Mouse (Mus musculus) monocyte, adult 2 months (primary cell): Measurements from ENCODE around the gene Rad54l2.

Experiments used
- DNase-seq, 2 experiments: peaks; one replicate each; pipeline ENCODE4 v3.0.0; 2022; ENCODE audit warnings: low spot score in 2 of 2, low read depth in 1 of 2

The Rad54l2 gene

DNA sequence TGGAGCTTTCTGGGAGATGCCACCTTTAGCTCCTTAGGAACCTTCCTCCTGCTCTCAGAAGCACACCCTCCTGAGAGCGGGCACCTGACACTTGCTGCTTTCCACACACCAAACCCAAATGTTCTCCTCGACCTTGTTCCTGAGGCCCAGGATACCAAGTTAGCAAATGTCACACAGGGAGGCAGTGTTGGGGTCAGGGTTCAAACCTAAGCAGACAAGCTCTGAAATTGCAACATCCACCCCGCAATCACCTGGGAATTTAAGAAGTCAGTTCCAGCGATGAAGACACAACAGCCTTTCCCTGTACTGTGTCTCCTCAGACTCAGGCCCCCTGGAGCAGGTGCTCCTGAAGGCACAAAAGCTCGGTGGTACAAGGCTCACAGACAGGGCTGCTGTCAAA is 111.3 kb downstream of the Rad54l2 start:
- no peak for DNase-seq

DNA sequence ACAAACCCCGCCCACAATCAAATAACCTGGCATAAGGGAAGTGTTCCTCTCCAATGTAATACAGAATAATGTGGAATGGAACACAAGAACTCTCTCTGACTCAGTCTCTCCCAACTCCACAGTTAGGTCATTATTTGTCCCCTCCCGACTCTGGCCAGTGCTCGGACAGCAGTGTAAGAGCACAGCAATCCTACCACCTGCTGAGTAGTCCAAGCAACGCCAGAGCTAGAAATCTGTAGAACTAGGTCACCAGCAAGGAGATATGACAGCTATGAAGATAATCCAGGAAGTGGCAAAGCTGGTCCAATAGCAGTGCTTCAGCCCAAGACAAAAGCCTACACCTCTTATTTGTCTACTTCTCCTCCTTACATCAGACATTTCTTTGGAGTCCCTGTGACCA is 112.4 kb downstream of the Rad54l2 start:
- no peak for DNase-seq

DNA sequence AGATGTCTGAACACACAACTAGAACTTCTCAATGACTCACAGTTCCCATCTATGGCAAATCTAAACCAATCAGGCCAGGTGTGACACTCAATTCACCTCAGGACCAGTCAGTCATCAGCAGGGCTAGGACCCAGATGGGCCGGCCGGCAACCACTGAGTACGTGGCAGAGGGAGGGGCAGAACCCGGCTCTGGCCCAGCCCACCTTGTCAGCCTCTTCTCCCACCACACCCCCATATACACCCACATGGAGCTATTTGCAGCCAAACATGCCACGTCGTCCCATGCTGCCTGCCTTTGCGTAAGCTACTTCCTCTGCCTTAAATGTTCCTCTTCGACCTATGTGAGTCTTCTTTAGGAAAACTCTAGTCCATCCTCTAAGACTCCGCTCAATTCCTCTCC is 113.0 kb downstream of the Rad54l2 start:
- no peak for DNase-seq

DNA sequence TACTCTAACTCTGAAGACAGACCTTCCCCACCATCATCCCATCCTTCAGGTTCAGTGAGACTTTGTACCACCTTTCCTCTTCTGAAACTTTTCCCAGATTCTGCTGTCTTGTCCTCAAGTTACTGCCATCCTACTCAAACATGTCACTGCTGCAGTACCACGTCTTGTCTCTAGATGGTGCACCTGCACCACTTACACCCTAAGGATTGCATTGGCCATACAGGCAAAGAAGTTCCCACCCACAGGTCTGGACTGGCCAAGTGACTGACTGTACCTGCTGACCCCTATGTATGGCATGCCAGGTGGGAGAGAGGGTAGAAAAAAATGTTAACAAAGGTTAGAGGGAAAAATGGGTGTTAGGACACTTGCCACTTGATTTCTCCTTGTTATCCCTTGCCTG is 113.5 kb downstream of the Rad54l2 start:
- peak in 1 of 2 experiments; percentile 59 for DNase-seq

DNA sequence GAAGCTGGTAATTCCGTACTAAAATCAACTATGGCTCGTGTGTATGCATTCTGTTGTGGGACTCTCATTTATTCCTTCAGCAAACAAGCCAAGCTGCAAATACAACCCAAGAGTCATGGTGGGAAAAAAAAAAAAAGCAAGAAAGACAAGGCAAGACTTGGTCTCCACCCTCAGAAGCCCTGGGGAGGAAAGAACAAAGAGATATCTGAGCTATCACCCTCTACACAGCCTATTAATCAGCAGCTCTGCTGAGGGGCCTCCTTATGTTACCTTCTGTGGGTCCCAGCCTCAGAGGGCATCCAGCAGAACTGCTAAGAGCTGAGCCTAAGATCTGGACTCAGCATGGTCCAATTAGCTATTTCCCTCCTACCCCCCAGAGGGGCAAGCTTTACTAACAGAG is 115.1 kb downstream of the Rad54l2 start:
- no peak for DNase-seq

DNA sequence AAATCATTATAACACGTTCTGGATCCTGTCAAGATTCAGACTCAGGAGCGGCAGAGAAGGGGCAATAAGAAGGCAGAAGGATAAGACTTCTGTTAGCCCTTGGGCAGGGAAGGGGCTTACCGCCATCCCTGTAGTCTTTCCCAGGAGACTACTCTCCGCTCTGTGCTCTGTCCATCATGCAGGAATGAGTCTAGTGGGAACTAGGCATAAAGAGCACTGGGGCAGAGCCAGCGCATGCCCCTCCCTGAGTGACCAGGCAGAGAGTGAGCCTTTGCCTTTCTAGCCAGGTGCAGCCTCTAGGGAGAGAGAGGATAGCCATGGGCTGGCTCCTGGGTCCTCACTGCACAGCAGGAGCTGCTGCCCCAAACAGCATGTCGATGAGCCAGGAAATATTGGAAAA is 124.1 kb downstream of the Rad54l2 start:
- DNase-seq: no peak

DNA sequence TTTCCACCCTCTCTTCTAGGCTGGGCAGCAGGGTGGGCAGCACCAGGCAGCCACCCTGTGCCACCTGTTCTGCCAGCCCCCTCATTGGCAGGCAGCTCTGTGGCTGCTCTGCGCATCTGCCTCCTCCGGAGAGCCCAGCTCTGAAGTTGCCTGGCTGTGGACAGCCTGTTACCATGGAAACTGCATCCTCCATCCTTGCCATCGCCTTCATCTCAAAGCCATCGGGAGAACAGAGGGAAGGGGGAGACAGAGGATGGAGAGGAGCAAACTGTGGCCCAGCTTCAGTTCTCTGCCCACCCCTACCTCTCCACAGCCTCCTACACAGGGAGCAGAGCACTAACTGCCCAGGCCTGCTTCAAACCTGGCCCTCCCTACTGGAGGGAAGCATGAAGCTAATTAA is 124.6 kb downstream of the Rad54l2 start:
- no peak for DNase-seq

DNA sequence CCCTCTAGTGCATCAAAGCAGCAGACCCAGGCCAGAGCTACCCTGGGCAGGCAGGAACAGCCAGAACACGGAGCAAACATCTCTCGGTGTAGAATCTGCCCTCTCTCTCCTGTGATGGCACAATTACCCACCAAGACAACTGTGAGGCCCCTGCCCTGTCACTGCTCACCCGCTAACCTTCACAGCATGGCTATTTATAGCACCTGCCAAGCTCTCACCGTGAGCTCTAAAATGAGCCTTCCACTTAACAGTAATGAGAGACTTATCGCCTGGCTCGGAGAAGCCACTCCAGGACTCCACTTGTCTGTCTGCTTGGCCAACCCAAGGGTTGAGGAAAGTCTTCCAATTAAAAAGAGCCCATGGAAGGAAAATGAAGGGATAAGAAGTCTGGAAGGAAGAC is 125.8 kb downstream of the Rad54l2 start:
- DNase-seq: no peak

DNA sequence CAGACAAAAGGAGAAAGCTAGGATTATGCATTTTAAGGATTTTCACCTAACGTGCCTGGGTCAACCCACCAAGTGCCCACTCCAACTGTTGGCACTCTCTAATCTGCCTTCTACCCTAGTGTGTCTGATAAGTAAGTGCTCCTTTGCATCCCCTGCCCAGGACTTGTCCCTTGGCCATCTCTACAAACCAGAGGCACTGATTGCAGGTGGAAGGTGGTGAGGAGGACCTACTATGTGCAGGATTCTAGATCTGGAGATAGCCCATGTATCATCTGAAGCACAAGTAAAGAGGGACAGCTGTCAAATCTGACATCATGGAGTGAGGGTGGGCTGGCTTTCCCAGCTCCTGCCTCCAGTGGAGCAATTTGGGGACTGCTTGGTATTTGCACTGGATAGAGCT is 129.1 kb downstream of the Rad54l2 start:
- DNase-seq: no peak

DNA sequence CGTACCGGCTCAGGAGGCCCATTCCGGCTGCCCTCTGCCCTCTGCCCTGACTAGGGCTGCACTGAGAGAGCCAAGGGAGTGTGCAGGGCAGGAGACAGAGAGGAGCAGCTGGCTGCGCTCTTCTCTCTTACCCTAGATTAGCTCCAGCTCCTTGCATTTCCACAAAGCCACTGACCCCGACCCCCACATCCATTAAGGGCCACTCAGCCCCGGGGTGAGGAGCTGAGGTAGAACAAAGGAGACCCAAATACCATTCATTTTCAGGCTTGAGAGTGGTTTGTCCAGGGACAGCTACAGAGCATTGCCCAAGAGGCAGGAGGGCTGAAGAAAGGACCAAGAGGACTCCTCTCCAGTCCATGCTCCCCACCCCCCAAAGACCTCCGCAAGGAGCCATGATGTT is 129.6 kb downstream of the Rad54l2 start:
- no peak for DNase-seq

DNA sequence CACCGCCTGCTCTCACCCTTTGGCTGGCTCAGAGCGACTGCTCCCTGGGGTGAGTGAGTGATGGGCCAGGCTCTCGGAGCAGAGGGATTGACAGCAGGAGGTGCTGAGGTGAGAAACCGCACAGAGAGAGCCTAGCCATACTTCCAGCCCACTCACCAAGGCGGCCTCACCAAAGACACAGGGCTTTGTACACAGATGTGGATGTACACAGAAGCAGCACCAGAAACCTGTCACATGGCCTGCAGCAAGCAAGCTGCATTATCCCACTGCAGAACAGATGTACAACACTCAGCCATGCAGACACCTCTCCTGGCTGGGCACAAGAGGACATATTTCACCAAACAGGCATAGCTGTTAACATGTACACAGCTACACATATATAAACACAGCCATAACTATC is 131.4 kb downstream of the Rad54l2 start:
- no peak for DNase-seq

DNA sequence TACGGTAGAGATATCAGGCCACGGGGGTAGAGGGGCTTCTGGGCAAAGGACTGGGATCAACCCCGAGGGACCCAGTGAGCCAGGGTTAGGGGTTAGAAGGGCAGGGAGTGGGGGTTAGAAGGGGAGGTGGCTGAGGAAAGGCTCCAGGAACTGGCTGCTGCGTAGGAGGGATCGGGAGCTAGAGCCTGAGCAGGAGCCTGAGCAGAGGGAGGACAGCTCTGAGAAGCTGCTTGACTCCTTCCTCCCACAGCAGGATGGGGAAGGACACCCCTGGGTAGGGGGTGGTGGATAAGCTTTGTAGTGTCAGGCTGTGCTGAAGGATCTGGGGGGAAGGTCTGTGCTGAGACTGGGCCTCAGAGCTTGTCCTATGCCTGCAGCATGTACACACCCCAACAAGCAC is 132.2 kb downstream of the Rad54l2 start:
- no peak for DNase-seq

DNA sequence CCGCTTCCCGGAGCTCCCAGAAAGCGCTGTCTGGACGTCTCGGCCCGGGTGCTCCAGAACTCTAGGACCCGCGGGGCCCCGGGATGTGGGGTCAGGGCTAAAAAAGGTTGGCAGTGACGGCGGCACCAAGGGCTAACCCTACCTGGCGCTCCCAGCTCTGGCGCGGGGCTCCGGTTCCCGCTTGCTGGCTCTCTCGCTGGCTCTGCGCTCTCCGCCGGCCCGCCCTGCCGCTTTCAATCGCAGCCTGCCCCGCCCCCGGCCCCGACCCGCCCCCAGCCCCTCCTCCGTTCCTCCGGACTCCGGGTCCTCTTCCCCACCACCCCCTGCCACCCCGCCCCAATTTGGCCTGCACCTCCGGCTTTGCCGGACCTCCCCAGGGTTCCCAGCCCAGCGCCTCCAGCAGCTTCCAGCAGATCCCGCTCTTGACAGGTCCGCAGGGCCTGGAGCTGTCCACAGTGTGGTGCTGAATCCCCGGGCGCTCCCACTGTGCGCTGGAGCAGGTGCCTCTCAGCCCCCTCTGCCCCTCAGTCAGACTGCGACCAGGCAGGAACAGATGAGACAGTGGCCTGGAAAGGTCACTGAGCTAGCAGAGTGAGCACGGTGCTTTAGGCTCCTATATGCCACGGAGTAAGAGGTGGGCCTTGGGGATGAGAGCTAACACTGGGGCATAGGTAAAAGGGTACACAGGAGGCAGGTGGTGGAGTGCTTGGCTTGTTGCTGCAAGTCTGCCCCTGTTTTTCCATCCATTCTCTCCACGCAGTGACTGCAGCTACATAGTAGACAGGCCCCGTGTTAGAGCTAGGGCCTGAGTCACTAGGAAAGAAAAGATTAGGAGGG is 132.9 kb downstream of the Rad54l2 start, which contains the start of gene Grm2:
Gene Grm2, minus strand, starts transcription at position 199 of the 837 bp plus-strand sequence.
- no peak for DNase-seq

DNA sequence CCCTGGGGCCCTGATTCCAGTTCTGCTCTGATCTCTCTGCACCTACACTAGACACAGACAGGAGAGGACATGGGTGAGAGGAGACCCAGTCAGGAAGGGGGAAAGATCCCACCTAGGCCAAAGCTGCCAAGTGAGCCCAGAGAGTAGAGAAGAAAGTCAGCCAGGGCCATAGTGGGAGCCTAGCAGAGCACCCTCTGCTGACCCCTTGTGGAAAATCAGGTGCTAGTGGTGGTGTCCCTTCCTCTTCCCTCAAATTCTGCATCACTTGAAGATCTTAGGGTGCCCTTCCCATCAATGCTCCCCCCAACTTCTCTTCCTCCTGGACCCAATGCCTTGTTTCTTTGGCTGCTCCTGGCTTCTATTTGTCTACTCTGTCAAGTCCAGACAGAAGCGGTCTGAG is 136.3 kb downstream of the Rad54l2 start:
- no peak for DNase-seq

DNA sequence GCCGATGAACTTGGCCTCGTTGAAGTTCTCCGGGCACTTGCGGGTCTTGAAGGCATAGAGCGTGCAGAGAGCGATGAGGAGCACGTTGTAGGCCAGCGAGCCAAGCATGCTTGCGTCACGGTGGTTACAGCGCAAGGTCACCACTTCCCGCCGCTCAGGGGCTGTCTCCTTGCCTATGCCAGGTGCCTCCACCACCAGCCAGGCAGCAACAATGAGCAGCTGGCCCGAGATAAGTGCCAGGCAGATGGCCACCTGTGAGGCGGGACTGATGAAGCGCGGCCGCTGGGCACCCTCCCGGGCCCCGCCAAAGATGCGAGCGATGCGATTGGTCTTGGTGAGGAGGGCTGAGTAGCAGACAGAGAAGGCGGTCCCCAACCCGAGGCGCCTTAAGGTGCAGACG is 141.8 kb downstream of the Rad54l2 start:
- no peak for DNase-seq

DNA sequence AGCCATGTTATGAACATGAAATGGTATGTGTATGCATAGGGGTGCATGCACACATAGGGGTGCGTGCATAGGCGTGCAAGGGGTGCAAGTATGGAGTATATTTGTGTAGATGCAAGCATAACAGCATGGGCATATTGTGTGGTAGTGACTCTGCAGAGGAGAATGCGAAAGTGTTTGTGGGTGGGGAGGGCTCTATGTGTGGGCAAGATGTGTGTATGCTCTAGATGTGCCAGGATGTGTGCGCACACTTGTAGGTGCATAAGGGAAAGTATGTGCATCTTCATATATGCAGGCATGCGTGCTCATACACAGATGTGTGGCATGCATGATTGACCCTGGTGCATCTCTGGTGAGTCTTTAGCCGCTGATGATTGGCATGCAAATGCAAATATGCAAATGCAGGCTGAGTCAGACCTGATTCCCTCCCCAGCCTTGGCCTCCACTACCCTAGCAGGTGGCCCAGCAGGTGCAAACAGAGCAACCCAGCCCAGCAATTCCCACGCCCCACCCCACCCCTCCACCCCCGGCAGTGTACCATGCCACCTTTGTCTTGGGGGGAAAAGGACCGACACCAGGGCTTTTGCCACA is 143.2 kb downstream of the Rad54l2 start:
- no peak for DNase-seq

DNA sequence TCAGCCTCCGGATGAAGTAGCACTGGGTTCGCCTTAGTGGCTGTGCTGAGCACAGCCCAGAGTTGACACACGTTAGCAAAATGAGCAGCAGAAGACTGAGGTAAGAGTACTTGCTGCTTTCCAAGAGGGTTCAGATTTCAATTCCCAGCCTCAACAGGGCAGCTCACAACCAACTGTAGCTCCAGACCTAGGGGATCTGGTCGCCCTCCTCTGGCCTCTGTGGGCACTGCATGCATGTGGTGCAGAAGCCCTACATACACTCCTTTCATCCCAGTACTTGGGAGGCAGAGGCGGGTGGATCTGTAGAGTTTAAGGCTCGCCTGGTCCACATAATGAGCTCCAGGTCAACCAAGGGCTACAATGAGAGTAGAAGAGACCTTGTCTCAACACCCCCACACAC is 145.2 kb downstream of the Rad54l2 start:
- no peak for DNase-seq

DNA sequence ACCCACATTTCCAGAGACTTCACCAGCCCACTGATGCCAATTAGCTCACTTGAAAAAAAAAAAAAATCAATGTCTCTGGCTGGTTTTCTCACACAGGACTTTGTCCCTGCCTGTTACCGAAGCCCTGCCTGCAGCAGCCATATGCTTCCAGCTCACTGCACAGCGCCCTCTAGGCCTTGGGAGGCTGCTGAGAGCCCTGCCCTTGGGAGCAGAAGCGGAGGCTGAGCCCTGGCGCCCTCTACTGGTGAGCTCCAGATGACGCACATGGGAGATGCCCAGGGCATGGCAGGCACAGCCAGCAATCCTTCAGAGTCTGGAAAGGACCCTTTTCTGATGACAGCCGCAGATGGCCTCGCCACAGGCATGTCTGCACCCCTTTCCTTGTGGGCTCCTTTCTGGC is 145.9 kb downstream of the Rad54l2 start:
- DNase-seq: peak; percentile 33 to 58

DNA sequence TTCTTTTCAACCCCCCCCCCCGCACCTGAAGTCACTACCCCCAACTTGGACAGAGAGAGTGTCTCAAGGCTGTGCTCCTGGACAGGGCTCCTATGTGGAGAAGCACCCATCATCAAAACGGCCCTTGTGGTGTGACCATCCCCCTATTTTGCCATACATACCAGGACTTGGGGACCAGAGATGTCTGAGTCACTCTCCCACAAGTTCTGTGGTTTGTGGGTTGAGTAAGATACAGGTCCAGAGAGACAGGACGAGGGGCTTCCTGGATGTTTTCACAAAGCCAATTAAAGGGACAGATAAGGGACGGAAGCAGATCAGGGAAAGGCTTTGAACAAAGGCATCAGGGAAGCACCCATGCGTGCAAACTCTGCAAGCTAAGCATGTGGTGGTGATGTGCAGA is 147.6 kb downstream of the Rad54l2 start:
- DNase-seq: no peak

DNA sequence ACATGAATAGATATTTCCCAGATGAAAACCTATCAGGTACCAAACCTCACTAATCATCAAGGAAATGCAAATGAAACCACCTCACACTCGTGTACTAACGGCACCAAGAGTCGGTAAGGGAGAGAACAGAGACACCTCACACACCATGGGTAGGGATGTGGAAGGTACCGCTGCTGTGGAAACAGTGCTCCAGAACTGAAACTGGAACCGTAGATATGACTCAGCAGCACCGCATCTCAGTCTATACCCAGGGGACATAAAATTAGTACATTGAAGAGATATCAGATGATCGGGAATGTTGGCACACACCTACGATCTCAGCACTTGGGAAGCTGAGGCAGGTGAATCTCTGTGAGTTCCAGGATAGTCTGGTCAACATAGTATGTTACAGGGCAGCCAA is 150.8 kb downstream of the Rad54l2 start:
- DNase-seq: no peak
